Mouse (Mus musculus) neural tube, embryonic 11.5 days (tissue): ENCODE measurements at regions not wholly inside any gene's neighbourhood (a gene's known extent, or its start where the extent isn't known, plus 50 kb on each side); places are given as distances from the start of the nearest gene placed in this dataset.
"Not testable (repeated sequence)": the region's sequence is repeated elsewhere in the genome, so short reads cannot be mapped to it uniquely, and the experiment has no call there.

Experiments used
- ATAC-seq: fragments of 200-750 bp; cut with Nextera tagmentation; 2 replicates; pipeline ENCODE4 v1.8.0; 2017; ENCODE audit warnings: moderate number of reproducible peaks, mild to moderate bottlenecking, moderate TSS enrichment, moderate library complexity; ENCODE audit not compliant: insufficient read depth, low FRiP score, low TSS enrichment
- DNase-seq: peaks from one replicate; pipeline ENCODE4 v3.0.0-alpha.2; 2015; ENCODE audit warnings: low spot score
- H3K27ac ChIP-seq: fragments of 300-500 bp; sonication (generic); 2 replicates; pipeline ENCODE4 v1.5.1; 2014; ENCODE audit warnings: low read depth, mild to moderate bottlenecking, low read length
- H3K27me3 ChIP-seq: fragments of 300-500 bp; sonication (generic); 2 replicates; pipeline ENCODE4 v1.6.1; 2014; ENCODE audit warnings: mild to moderate bottlenecking, low read length, mixed read lengths; ENCODE audit not compliant: control insufficient read depth, insufficient read depth
- H3K36me3 ChIP-seq: fragments of 300-500 bp; sonication (generic); 2 replicates; pipeline ENCODE4 v1.6.1; 2014; ENCODE audit warnings: mild to moderate bottlenecking, low read length, moderate library complexity, mixed read lengths; ENCODE audit not compliant: control insufficient read depth, insufficient read depth
- H3K4me1 ChIP-seq: fragments of 300-500 bp; sonication (generic); 2 replicates; pipeline ENCODE4 v1.6.1; 2014; ENCODE audit warnings: low read length, mixed read lengths; ENCODE audit not compliant: control insufficient read depth, insufficient read depth
- H3K4me2 ChIP-seq: fragments of 300-500 bp; sonication (generic); 2 replicates; pipeline ENCODE4 v1.6.1; 2014; ENCODE audit warnings: low read depth, mild to moderate bottlenecking, moderate library complexity
- H3K4me3 ChIP-seq: fragments of 300-500 bp; sonication (generic); 2 replicates; pipeline ENCODE4 v1.5.1; 2014; ENCODE audit warnings: low read depth, low read length
- H3K9ac ChIP-seq: fragments of 300-500 bp; sonication (generic); 2 replicates; pipeline ENCODE4 v1.6.1; 2014; ENCODE audit warnings: mild to moderate bottlenecking, low read length
- H3K9me3 ChIP-seq: fragments of 300-500 bp; sonication (generic); 2 replicates; pipeline ENCODE4 v1.6.1; 2016; ENCODE audit warnings: low read length; ENCODE audit not compliant: control insufficient read depth
- WGBS: fragments of 180-500 bp; shearing (Covaris S2); extraction: QIAGEN DNeasy Blood & Tissue Kit; methylation state at CpG from one replicate; pipeline ENCODE4 v1.1.7; 2014; 5-methylcytosine and 5-hydroxymethylcytosine counted together

DNA sequence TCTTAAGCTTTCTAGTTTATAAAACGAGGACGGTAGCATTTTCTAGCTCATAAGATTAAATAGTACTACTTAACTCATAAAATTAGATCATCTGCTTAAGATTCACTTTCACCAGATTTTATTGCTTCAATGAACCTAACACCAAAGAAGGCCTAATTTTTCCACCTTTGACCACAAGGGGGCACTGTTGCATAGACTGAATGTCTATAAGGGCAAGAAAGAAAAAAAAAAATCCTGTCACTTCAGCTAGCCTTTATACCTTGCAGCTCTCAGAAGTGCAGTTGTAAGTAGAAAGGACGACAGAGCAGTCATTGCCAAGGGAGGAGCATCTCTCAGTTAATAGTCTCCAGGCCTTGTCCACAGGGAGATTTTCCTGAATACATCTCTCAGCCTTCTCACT lies 447.7 kb downstream of the Dad1 start:
- ATAC-seq (no peak), DNase-seq (peak; percentile 51)
- H3K4me1 ChIP-seq, result no peaks in the 10 kb centered on the region
- no peak overlapping the region for H3K4me2 ChIP-seq
- H3K36me3 ChIP-seq, result no peaks in the 10 kb centered on the region
- no peak overlapping the region for H3K9ac ChIP-seq
- no peaks in the 10 kb centered on the region for H3K9me3 ChIP-seq
- 11% methylated on average over 3 of the region's 3 CpGs for WGBS
- no peak overlapping the region for H3K4me3 ChIP-seq
- H3K27me3 ChIP-seq, result no peaks in the 10 kb centered on the region
- H3K27ac ChIP-seq, result no peak overlapping the region

DNA sequence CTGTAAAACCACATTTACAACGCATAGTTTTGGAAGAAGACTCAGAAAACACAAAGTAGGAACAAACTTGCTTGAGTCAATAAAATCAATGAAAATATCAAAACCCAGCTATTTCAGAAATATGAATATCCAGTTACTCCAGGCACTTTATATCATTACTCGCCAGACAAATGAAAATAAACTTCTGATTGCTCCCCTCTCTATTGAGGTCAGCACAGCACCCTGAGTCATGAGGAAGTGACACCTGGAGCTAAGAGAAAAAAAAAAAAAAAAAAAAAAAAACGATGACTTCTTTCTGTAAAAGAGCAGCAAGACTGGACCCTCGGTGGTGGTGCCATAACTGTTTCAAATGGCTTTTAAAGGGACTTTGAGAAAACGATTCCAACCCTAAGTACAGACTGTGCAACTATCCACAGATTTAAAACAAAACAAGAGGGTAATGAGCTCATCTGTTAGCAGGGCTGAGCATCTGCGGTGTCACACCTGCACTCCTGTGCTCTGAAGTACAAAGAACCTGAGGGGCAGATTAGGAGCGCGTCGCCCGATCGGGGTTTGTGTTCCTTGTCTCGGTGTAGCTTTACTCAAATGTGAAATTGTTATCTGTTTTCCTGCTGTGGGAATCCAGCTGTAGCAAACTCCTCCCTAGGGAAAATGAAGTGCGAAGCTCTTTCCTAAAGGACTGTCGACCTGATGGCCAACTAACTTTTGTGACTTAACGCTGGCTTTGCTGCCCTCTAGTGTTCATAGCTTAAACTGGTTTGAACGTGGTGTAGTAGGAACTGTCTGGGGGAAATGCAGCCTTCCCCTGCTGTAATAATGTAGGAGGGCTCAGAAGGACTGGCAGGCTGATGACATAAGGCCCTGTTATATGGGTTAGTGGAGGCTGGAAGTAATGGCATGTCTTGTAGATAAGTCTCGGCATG lies 449.9 kb downstream of the Dad1 start:
- H3K4me3 ChIP-seq, result no peak overlapping the region
- H3K27me3 ChIP-seq, result no peaks in the 10 kb centered on the region
- 31% methylated on average over 17 of the region's 17 CpGs for WGBS
- no peaks in the 10 kb centered on the region for H3K4me1 ChIP-seq
- H3K36me3 ChIP-seq, result no peaks in the 10 kb centered on the region
- H3K27ac ChIP-seq, result no peak overlapping the region
- ATAC-seq, result peak; percentile 63
- peak; percentile 60 for DNase-seq
- H3K9me3 ChIP-seq, result no peaks in the 10 kb centered on the region
- H3K4me2 ChIP-seq, result peak overlapping the region; percentile 16; the same call in 1 of the 2 replicates
- no peak overlapping the region for H3K9ac ChIP-seq

DNA sequence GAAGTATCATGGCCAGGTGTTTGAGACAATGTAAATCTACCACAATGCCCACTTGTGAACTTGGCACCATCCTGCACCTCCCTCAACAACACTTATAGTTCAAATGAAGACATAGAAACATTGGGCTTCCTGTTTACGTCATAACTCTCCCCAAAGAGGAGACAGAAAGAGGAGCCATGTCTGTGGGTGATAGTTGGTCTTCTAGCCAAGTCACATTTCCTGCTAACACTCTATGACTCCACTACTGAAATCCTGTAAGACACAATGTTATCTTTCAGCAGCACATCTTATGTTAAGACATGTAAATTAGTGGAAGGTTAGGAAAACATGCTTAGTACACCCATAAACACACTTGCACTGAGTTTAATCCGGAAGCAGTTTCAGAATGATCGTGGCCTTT lies 451.4 kb downstream of the Dad1 start:
- Histone ChIP-seq H3K36me3 (no peaks in the 10 kb centered on the region), H3K4me2 (no peak overlapping the region), H3K9ac (no peak overlapping the region), H3K27me3 (no peaks in the 10 kb centered on the region), H3K9me3 (no peaks in the 10 kb centered on the region), H3K27ac (no peak overlapping the region), H3K4me3 (no peak overlapping the region), H3K4me1 (no peaks in the 10 kb centered on the region)
- no peak for DNase-seq
- ATAC-seq, result no peak
- WGBS, result 88% methylated on average over 3 of the region's 3 CpGs

DNA sequence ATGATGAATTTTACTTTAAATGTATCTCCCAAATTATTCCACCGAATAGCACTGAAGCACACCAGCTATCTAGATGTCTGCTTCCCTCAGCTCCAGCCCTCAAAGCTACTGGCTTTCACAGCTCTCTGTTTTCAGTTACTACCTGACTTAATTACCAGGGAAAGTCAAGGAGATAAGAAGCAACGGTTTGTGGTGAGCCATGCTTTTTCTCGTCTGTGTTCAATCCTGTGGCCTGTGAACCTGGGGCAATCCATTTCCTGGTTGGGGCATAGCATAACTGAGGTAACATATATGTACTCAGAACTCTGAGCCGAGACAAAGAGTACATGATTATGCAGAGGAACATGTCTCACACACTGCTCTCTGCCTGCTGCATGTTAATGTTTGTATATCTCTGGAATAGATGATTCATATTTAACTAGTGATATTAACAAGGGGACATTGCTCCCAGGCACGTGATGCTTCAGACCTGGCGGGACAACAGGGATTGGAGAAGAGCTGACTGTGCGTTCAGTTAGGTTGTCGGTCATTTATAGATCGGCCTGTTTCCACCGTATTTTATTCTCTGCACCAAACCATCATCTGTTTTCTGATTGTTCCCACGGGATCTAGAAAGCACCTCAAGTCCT lies 453.3 kb downstream of the Dad1 start:
- Histone ChIP-seq H3K4me1 (no peaks in the 10 kb centered on the region), H3K4me3 (no peak overlapping the region), H3K9me3 (no peaks in the 10 kb centered on the region), H3K9ac (no peak overlapping the region), H3K27me3 (no peaks in the 10 kb centered on the region), H3K36me3 (no peaks in the 10 kb centered on the region), H3K4me2 (no peak overlapping the region), H3K27ac (no peak overlapping the region)
- no peak for DNase-seq
- 88% methylated on average over 11 of the region's 11 CpGs for WGBS
- ATAC-seq, result no peak

DNA sequence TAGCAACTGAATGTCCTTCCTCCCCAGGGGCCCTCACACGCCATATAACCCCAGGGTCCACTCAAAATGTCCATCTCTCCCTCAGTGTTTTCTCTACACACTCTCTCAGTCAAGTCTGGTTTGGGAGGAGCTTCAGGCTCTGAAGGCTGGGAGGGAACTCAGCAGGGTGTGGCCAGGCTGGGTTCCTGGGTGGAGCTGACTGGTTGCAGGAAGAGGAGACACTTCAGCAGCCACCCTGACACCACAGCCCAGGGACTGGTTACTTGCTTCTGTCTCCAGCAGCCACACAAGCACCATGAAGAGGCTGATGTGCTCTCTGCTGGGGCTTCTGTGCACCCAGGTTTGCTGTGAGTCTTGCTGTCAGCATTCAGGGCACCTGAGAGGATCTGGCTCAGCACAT lies 458.7 kb downstream of the Dad1 start:
- H3K9me3 ChIP-seq, H3K27ac ChIP-seq, ATAC-seq, H3K4me3 ChIP-seq, H3K4me1 ChIP-seq, DNase-seq, H3K36me3 ChIP-seq, H3K27me3 ChIP-seq, H3K9ac ChIP-seq, H3K4me2 ChIP-seq: not testable (repeated sequence)
- 55% methylated on average over 1 of the region's 1 CpGs for WGBS

DNA sequence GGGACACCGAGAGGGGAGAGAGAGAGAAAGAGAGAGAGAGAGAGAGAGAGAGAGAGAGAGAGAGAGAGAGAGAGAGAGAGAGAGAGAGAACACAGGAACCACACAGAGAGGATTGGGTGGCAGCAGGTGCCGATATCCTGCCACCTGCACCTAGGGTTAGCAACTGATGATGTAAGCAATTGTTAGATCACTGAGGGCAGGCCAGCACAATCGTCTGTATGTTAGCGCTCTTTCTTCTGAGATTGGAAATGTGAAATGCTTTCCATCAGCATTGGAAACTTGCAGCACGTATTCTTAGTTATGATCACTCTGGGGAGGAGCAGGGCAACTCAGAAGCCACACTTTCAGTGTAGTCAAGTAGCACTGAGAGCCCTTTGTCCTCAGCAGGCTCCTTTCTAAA lies 459.4 kb downstream of the Dad1 start:
- Histone ChIP-seq H3K4me3 (no peak overlapping the region), H3K9me3 (no peaks in the 10 kb centered on the region), H3K4me2 (no peak overlapping the region), H3K36me3 (no peaks in the 10 kb centered on the region), H3K27ac (no peak overlapping the region), H3K9ac (no peak overlapping the region), H3K27me3 (no peaks in the 10 kb centered on the region), H3K4me1 (no peaks in the 10 kb centered on the region)
- ATAC-seq, result no peak
- no peak for DNase-seq
- WGBS, result 82% methylated on average over 5 of the region's 5 CpGs

DNA sequence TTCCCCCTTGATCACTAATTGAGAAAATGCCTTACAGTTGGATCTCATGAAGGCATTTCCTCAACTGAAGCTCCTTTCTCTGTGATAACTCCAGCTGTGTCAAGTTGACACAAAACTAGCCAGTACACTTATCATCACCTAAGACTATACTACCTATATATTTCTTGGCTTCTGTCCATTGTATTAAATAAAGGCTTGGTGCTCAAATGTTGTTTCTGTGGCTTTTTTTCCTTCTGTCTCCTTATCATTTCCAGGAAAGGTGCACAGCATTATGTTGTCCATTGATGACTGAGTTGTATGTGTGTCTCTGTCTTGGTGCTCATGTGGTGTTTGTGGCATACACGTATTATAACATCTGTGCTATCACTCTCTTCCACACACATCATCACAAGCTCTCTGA lies 461.5 kb downstream of the Dad1 start:
- not testable (repeated sequence) for H3K36me3 ChIP-seq, H3K9ac ChIP-seq, H3K27me3 ChIP-seq, H3K9me3 ChIP-seq, ATAC-seq, H3K4me1 ChIP-seq, H3K4me2 ChIP-seq, H3K4me3 ChIP-seq, H3K27ac ChIP-seq, DNase-seq
- 86% methylated on average over 1 of the region's 1 CpGs for WGBS

DNA sequence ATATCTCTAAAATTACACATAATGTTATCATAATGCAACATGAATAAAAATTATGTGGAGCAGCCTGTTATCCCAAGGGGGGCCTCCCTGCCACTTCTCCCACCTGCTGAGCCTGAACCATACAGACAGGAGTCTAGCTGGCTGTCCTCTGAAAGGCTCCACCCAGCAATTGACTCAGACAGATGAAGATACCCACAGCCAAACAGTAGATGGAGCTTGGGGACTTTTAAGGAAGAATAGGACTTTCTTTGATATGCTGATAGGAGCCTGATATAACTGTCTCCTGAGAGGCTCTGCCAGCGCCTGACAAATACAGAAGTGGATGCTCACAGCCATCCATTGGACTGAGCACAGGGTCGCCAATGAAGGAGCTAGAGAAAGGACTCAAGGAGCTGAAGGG lies 468.4 kb downstream of the Dad1 start:
- H3K9ac ChIP-seq, DNase-seq, H3K27me3 ChIP-seq, ATAC-seq, H3K4me2 ChIP-seq, H3K4me1 ChIP-seq, H3K4me3 ChIP-seq, H3K9me3 ChIP-seq, H3K36me3 ChIP-seq, H3K27ac ChIP-seq: not testable (repeated sequence)
- 74% methylated on average over 2 of the region's 2 CpGs for WGBS

DNA sequence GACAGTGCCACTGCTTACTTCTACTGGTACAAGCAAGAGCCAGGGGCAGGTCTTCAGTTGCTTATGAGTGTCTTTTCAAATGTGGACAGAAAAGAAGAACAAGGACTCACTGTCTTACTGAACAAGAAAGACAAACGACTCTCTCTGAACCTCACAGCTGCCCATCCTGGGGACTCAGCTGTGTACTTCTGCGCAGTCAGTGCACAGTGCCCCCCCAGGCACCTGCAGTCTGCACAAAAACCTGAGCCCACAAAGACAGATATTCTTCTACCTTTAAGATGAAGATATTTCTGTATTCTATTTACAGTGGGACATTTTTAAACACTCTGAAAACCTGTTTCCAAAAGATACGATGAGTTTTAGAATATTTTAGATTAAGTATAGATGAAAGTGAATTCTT lies 476.5 kb downstream of the Dad1 start:
- DNase-seq, result no peak
- H3K27ac ChIP-seq, result no peak overlapping the region
- 71% methylated on average over 3 of the region's 3 CpGs for WGBS
- no peaks in the 10 kb centered on the region for H3K9me3 ChIP-seq
- H3K4me2 ChIP-seq, result no peak overlapping the region
- ATAC-seq, result no peak
- H3K27me3 ChIP-seq, result no peaks in the 10 kb centered on the region
- H3K4me3 ChIP-seq, result no peak overlapping the region
- no peaks in the 10 kb centered on the region for H3K4me1 ChIP-seq
- H3K9ac ChIP-seq, result no peak overlapping the region
- H3K36me3 ChIP-seq, result no peaks in the 10 kb centered on the region
